Mouse (Mus musculus): Measurements from ENCODE around the gene Ppp2r5e.
A peak's percentile ranks its signal among the peaks of the same experiment; 100 is the strongest.
"Not testable (repeated sequence)": the region's sequence is repeated elsewhere in the genome, so short reads cannot be mapped to it uniquely, and the experiment has no call there.

Ppp2r5e gene

GRCm38 (mm10) chr12:75446245-75446644, 149.8 kb downstream of the Ppp2r5e start:
- no peak for DNase-seq (ENCODE audit: low spot score in 2 of 2)

DNA sequence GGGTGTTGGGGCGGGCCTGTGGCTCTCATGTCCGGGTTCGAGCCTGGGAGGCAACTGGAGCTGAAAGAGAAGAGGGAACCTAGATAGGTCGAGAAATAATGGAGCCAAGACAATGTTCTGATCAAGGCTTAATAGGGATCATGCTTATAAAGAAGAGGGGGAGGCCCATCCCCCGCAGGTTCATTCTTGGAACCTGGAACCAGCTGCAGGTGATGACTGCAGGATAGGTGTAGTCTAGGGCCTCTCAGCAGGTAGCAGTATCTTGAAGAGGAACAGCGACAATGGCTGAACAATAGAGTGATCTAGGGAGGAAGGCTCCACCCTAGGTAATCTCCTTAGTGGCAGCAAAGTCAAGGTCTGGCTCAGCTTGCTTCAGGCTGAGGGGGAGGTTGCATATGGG, 163.6 kb downstream of the Ppp2r5e start:
- DNase-seq (ENCODE audit: low spot score in 2 of 2), result not testable (repeated sequence)

DNA sequence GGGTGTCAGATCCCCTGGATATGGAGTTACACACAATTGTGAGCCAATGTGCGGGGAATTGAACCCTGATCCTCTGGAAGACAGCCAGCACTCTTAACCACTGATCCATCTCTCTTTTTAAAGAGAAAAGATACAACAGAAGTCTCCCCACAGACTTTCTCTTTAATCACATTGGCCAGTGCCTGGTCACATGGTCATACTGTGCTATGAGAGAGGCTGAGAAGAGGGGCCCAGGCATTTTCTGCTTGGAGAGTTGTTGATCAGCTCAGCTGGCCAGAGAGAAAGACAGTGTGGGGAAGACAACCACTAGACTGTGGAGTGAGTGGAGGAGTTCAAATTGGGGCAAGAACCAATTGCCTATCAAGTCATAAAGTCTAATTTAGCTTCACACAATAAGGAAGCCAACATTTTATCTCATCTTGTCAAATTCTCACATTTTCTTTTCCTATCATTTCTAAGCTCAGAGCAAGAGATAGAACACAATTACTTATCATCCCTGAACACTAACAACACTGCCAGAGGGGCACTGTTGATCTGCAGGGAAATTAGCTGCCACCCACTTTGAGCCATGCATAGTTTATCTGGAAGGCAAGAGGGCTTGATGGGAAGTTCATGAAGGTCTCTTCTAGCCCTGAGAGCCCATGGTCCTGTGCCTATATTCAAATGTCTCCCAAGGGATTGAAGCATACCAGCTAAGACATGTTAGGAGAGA, 166.2 kb downstream of the Ppp2r5e start:
- DNase-seq (ENCODE audit: low spot score in 2 of 2), result no peak

DNA sequence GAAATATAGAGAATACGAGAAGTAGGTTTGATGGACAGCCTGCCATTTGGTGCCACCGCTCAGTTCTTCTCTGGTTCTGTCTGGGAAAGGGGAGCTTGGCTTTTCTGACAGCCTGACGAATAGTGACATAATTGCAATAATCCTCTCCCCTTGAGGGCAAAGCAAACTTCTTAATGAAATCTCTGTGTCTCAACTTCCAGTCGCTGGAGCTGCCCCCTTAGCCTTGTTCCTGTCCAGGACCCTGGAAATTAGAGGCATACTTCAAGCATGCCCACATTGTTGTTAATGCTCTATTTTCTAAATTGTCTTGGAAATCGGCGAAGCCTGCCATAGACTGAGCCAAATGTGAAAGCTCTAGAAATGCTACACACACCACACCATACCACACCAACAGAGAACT, 167.3 kb downstream of the Ppp2r5e start:
- DNase-seq (ENCODE audit: low spot score in 2 of 2), result no peak

GRCm38 (mm10) chr12:75425882-75426281, 170.2 kb downstream of the Ppp2r5e start:
- no peak for DNase-seq (ENCODE audit: low spot score in 2 of 2)

- no peak for DNase-seq (ENCODE audit: low spot score in 2 of 2)
These were observed 171.2 kb downstream of the Ppp2r5e start for GRCm38 (mm10) chr12:75424817-75425216.

DNA sequence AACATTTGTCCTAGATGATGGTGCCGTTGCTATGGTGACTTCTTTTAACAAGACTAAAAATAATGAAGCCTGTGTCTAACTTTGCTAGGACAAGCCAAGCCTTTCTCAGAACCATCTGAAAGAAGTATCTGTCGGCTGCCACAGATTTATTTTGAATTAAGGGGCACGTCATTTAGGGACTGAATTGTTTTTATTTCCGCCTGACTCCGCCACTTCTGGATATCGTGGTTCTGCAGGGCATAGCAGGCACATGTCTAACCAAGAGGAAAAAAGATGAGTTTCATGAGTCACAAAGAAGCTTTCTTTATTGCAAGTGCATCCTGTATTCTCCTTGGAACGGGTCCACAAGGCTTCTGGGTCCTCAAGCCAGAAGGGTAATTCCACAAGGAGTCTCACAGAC, 171.7 kb downstream of the Ppp2r5e start:
- DNase-seq (ENCODE audit: low spot score in 2 of 2), result peak in 1 of 2 experiments; percentile 36

GRCm38 (mm10) chr12:75416681-75417080, 179.4 kb downstream of the Ppp2r5e start, which contains the start of gene Gphb5:
Gene Gphb5 (minus strand): TSS chr12:75416781.
- DNase-seq (ENCODE audit: low spot score in 2 of 2), result no peak

GRCm38 (mm10) chr12:75414991-75415390, 181.1 kb downstream of the Ppp2r5e start:
- DNase-seq (ENCODE audit: low spot score in 2 of 2), result no peak

GRCm38 (mm10) chr12:75412964-75413363, 183.1 kb downstream of the Ppp2r5e start:
- DNase-seq (ENCODE audit: low spot score in 2 of 2), result no peak

All from frontal cortex, postnatal 14 days (tissue).